Mouse (Mus musculus) CH12.LX (cell line): Measurements from ENCODE around the gene C2cd3. TPM values are rescaled to one million over a fixed set of nuclear protein-coding genes. Genes with fewer than 3 reads are reported as not detected.
A peak's percentile ranks its signal among the peaks of the same experiment; 100 is the strongest.

ENCODE experiments used
- DNase-seq: peaks from one replicate; pipeline ENCODE4 v3.0.0-alpha.2; 2013; ENCODE audit errors: extremely low read depth
- H3K27ac ChIP-seq: 2 replicates; pipeline ENCODE4 v1.5.1; 2012; ENCODE audit warnings: low read depth, mild to moderate bottlenecking, control low read depth, moderate library complexity; ENCODE audit not compliant: insufficient read depth
- H3K27me3 ChIP-seq: replicated peaks from 2 replicates; pipeline ENCODE3; 2012; ENCODE audit warnings: inconsistent platforms
- H3K36me3 ChIP-seq, 2 experiments: replicated peaks in 1 of 2; 2 replicates each; pipeline versions ENCODE3 to v1.6.1; 2012; ENCODE audit warnings: inconsistent platforms in 1 of 2, low read length in 1 of 2, mild to moderate bottlenecking in 1 of 2, mixed read lengths in 1 of 2, moderate library complexity in 1 of 2; ENCODE audit not compliant: control insufficient read depth in 1 of 2, insufficient read depth in 1 of 2
- H3K4me1 ChIP-seq, 2 experiments: 2 replicates each; pipeline ENCODE4 v1.6.1; 2012; ENCODE audit warnings: inconsistent platforms in 1 of 2, moderate library complexity in 1 of 2; ENCODE audit not compliant: insufficient read depth in 2 of 2, control insufficient read depth in 1 of 2
- H3K4me2 ChIP-seq: 2 replicates; pipeline ENCODE4 v1.6.1; 2012; ENCODE audit warnings: low read depth, mild to moderate bottlenecking, control low read depth; ENCODE audit not compliant: poor library complexity, insufficient read depth, severe bottlenecking
- H3K4me3 ChIP-seq, 3 experiments: fragments of 150-350 bp in 1 of 3; sonication (generic) in 1 of 3; replicated peaks in 1 of 3; 2 replicates each; pipeline versions ENCODE3 to v1.5.1; 2011 to 2012; ENCODE audit warnings: low read depth in 2 of 3, low read length in 2 of 3, mild to moderate bottlenecking in 2 of 3, moderate library complexity in 2 of 3, control low read depth in 1 of 3, improper control_type of control experiment in 1 of 3, inconsistent platforms in 1 of 3, mixed read lengths in 1 of 3; ENCODE audit not compliant: poor library complexity in 1 of 3
- H3K79me2 ChIP-seq: replicated peaks from 2 replicates; pipeline ENCODE4 v1.6.1; 2012; ENCODE audit warnings: mild to moderate bottlenecking, moderate library complexity; ENCODE audit not compliant: control insufficient read depth, poor library complexity, insufficient read depth, severe bottlenecking; ENCODE audit errors: extremely low read depth
- H3K9ac ChIP-seq: 2 replicates; pipeline ENCODE4 v1.6.1; 2012; ENCODE audit warnings: low read depth, mild to moderate bottlenecking, control low read depth, moderate library complexity; ENCODE audit not compliant: insufficient read depth
- H3K9me3 ChIP-seq: replicated peaks from 2 replicates; pipeline ENCODE3; 2012; ENCODE audit warnings: low read length, inconsistent platforms, mixed read lengths
- CHD2 ChIP-seq: IDR thresholded peaks from 2 replicates; pipeline ENCODE4 v1.6.1; 2011; ENCODE audit warnings: low read length, improper control_type of control experiment
- CTCF ChIP-seq, 2 experiments: IDR thresholded peaks in 1 of 2; conservative IDR thresholded peaks in 1 of 2; 2 replicates each; pipeline ENCODE4 v1.5.1; 2011 to 2012; ENCODE audit warnings: low read depth in 2 of 2, low read length in 2 of 2, improper control_type of control experiment in 1 of 2, inconsistent platforms in 1 of 2, mild to moderate bottlenecking in 1 of 2, moderate library complexity in 1 of 2
- IRF4 ChIP-seq: IDR thresholded peaks from 2 replicates; pipeline ENCODE4 v1.6.1; 2014; ENCODE audit warnings: low read depth, mild to moderate bottlenecking, inconsistent platforms, low read length, improper control_type of control experiment
- JUN ChIP-seq: IDR thresholded peaks from 2 replicates; pipeline ENCODE4 v1.6.1; 2011; ENCODE audit warnings: low read depth, mild to moderate bottlenecking, low read length, improper control_type of control experiment, moderate library complexity; ENCODE audit not compliant: insufficient read depth
- JUND ChIP-seq: conservative IDR thresholded peaks from 2 replicates; pipeline ENCODE4 v1.6.1; 2011; ENCODE audit warnings: low read depth, low read length, improper control_type of control experiment
- MAFK ChIP-seq: IDR thresholded peaks from 2 replicates; pipeline ENCODE4 v1.6.1; 2011; ENCODE audit warnings: low read length, improper control_type of control experiment; ENCODE audit not compliant: insufficient replicate concordance
- MAZ ChIP-seq: IDR thresholded peaks from 2 replicates; pipeline ENCODE4 v1.6.1; 2012; ENCODE audit warnings: low read depth, mild to moderate bottlenecking, inconsistent platforms, low read length, improper control_type of control experiment, moderate library complexity
- MYC ChIP-seq: IDR thresholded peaks from 2 replicates; pipeline ENCODE4 v1.6.1; 2011; ENCODE audit warnings: low read depth, mild to moderate bottlenecking, improper control_type of control experiment, low read length
- RAD21 ChIP-seq: IDR thresholded peaks from 2 replicates; pipeline ENCODE4 v1.6.1; 2011; ENCODE audit warnings: low read depth, mild to moderate bottlenecking, low read length, improper control_type of control experiment, moderate library complexity
- SMC3 ChIP-seq: IDR thresholded peaks from 2 replicates; pipeline ENCODE4 v1.6.1; 2011; ENCODE audit warnings: low read depth, low read length, improper control_type of control experiment
- USF2 ChIP-seq: conservative IDR thresholded peaks from 2 replicates; pipeline ENCODE4 v1.6.1; 2011; ENCODE audit warnings: low read depth, low read length, improper control_type of control experiment
- ZMIZ1 ChIP-seq: IDR thresholded peaks from 2 replicates; pipeline ENCODE4 v1.6.1; 2012; ENCODE audit warnings: low read depth, mild to moderate bottlenecking, inconsistent platforms, low read length, improper control_type of control experiment
- ZNF384 ChIP-seq: IDR thresholded peaks from 2 replicates; pipeline ENCODE4 v1.6.1; 2012; ENCODE audit warnings: low read depth, low read length, improper control_type of control experiment, inconsistent platforms
- dilution Hi-C: fragments of 300-500 bp; cut with MboI; formaldehyde crosslinking; loops from 2 replicates; pipeline ENCODE4 v1.14.3; 2020; ENCODE audit warnings: low sequenced_read_pairs; ENCODE audit not compliant: extremely low pct_unique_long_range_greater_than_20kb, extremely low pct_ligation_motif_present
- in situ Hi-C: fragments of 300-500 bp; cut with MboI; formaldehyde crosslinking; loops from 3 replicates; pipeline ENCODE4 v1.14.3; 2019; ENCODE audit warnings: low sequenced_read_pairs, low pct_ligation_motif_present, low pct_unique_long_range_greater_than_20kb, mixed read lengths
- polyA plus RNA-seq: library from polyadenylated mRNA; unstranded; fragments of >175 nt; gene quantifications from 2 replicates; pipeline ENCODE4 v1.2.1, GENCODE M21; 2012; ENCODE audit warnings: low read depth; ENCODE audit not compliant: insufficient read length
- total RNA-seq, 2 experiments: library from RNA; depleted of rRNA; stranded (reverse); fragments of 300-350 nt in 1 of 2; fragments of >200 nt in 1 of 2; gene quantifications; 2 replicates each; pipeline ENCODE4 v1.2.3; 2012 to 2014

The C2cd3 gene
- total and polyA plus RNA-seq, 3 experiments, result 11.7 to 25.0 (median 16.7) TPM

DNA sequence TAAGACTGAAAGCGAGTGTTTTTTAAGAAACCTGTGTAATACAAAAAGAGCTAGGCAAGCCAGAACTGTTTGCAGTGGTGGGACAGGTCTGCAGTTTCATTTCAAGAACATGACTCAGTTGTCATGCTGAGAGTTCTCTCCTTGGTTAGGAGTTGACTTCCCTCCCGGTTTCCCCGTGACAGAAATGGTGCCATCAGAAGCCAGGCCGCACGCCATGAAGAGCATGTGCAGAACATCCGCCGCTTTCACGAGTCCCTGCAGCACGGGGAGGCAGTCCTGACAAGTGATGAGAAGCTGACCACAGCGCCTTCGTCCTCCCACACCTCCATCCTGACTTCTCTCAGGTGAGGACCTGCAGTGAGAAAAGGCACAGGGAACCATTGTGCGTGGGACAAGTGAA is 76.5 kb downstream of the C2cd3 start (continued):
- no peak for TF ChIP-seq ZMIZ1
- no peak for TF ChIP-seq SMC3
- TF ChIP-seq CTCF (conservative IDR thresholded peaks at IDR 0.05 in 1 of 2, IDR thresholded peaks at IDR 0.05 in 1 of 2; ENCODE audit: low read depth in 2 of 2, low read length in 2 of 2), result no peak
- no peak for TF ChIP-seq USF2
- TF ChIP-seq JUN, result no peak
- TF ChIP-seq IRF4, result peak; percentile 58
- no peak for TF ChIP-seq RAD21

DNA sequence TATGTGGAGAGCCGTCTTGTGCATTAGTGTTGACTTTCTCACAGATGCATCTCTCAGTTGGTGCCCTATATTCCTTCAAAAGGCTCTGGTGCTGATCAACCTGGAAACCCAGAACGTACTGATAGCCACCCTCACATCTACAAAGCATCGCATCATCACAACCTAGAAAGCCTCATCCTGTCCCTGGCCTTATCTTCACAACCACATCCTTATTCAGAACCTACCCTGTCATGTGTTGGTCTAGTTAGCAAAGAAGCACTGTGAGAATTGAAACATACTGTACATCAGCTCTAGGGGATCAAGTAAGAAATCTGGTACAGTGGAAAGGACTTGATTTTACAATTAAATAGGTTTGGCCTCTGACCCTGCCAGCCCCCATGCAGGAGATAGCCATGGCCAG is 77.0 kb downstream of the C2cd3 start:
- no peak overlapping the region for H3K9ac ChIP-seq
- no peak overlapping the region for H3K27ac ChIP-seq
- no peak for TF ChIP-seq ZMIZ1
- TF ChIP-seq ZNF384, result no peak
- TF ChIP-seq MYC, result no peak
- no peak for TF ChIP-seq CHD2
- H3K27me3 ChIP-seq, result no peaks in the 10 kb centered on the region
- no peak for DNase-seq
- H3K4me3 ChIP-seq, result no peak overlapping the region
- dilution Hi-C loops (no loop called here), in situ Hi-C loops (no loop called here)
- no peaks in the 10 kb centered on the region for H3K79me2 ChIP-seq
- peaks cover 0 to 12% of the 10 kb centered on the region in 2 experiments; a peak in 3 of 4 replicates for H3K4me1 ChIP-seq
- H3K36me3 ChIP-seq, result peaks cover 68 to 87% of the 10 kb centered on the region in 2 experiments
- H3K9me3 ChIP-seq, result no peaks in the 10 kb centered on the region
- no peak overlapping the region for H3K4me2 ChIP-seq

DNA sequence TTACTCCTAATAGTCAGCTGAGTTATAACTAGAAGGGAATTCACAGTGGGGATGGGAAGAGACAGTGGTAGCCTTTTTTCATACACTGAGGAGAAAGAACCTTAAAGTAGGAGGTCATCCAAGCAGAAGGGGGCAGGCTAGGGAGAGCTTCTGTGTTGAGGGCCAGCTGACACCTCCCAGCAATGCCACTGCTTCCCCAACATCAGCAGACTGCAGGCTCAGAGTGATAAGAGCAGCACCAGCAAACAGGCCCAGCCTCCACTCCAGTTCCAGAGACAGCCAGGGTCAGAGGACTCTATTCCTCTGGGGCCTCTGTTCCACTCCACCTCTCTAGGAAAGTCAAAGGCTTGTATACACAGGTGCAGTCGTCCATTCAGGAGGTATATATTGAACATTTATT is 86.1 kb downstream of the C2cd3 start:
- peaks cover 0 to 26% of the 10 kb centered on the region in 2 experiments; a peak in 2 of 4 replicates for H3K4me1 ChIP-seq
- no peaks in the 10 kb centered on the region for H3K9me3 ChIP-seq
- TF ChIP-seq MAFK, result no peak
- no peak for TF ChIP-seq CTCF (conservative IDR thresholded peaks at IDR 0.05 in 1 of 2, IDR thresholded peaks at IDR 0.05 in 1 of 2; ENCODE audit: low read depth in 2 of 2, low read length in 2 of 2)
- no peak for TF ChIP-seq MAZ
- TF ChIP-seq IRF4, result no peak
- no peak for TF ChIP-seq JUND
- TF ChIP-seq, all 38 proteins: peak for 0
- H3K79me2 ChIP-seq, result no peaks in the 10 kb centered on the region
- no peak for DNase-seq
- no peak overlapping the region for H3K27ac ChIP-seq
- dilution Hi-C loops, result no loop called here
- no peak overlapping the region for H3K4me3 ChIP-seq
- no peaks in the 10 kb centered on the region for H3K27me3 ChIP-seq
- H3K36me3 ChIP-seq, result peaks cover 55 to 95% of the 10 kb centered on the region in 2 experiments
- no peak overlapping the region for H3K4me2 ChIP-seq
- in situ Hi-C loops, result no loop called here
- no peak overlapping the region for H3K9ac ChIP-seq
